Mouse (Mus musculus): ENCODE measurements around the gene Bet1. TPM values are rescaled to one million over a fixed set of nuclear protein-coding genes. Genes with fewer than 3 reads are reported as not detected.

Gene Bet1
- polyA plus RNA-seq (2015; fragmentation: Illumina TruSeq; extraction: RNeasy Lipid Tissue Mini Kit (QIAGEN cat#74804); ENCODE audit: insufficient read depth, low replicate concordance), result 51.1 TPM

DNA sequence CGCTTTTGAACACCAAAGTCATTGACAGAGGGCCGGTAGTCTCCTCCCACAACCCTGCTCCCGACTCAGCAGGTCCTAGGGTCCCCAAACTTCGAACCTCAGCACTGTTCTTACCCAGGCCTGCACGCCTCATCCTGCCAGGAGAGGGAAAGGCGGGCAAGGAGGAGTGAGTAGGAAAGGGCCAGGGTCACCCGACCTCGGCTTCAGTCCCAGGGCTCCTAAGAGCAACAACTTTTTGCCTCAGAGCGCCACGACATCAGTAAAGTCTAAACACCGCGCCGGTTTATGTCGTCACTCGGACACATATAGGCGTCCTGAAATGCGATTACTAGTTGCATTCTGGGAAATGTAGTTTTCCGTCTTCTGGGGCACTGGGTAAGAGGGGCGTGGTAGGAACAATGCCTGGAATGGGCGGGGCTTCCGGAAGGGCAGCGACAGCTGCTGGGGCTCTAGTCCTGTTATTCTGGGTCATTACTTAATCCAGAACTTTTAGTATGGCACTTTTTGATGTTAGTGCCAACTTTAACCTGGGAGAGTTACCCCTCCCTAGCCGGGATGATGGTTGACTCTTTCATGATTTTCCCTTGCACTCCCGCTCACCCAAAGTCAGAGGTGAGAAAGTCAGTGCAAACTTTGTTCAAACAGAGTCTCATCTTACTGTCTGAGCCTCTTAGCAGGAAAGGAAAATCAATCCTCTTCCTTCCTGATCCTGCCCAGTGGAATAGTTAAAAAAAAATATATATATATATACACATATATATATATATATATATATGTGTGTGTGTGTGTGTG is at the start of gene Bet1:
Bet1 (minus strand) TSS at position 310 of the 792 bp plus-strand sequence.

Other genes starting within 250 kb of the Bet1 start
- gene Tfpi2, start 98.1 kb downstream of the Bet1 start, polyA plus RNA-seq (2015; fragmentation: Illumina TruSeq; extraction: RNeasy Lipid Tissue Mini Kit (QIAGEN cat#74804); ENCODE audit: insufficient read depth, low replicate concordance), result 2.0 TPM
- not detected for gene Gngt1, start 93.2 kb downstream of the Bet1 start, polyA plus RNA-seq (2015; fragmentation: Illumina TruSeq; extraction: RNeasy Lipid Tissue Mini Kit (QIAGEN cat#74804); ENCODE audit: insufficient read depth, low replicate concordance)
- gene Gng11, start 83.1 kb downstream of the Bet1 start, polyA plus RNA-seq (2015; fragmentation: Illumina TruSeq; extraction: RNeasy Lipid Tissue Mini Kit (QIAGEN cat#74804); ENCODE audit: insufficient read depth, low replicate concordance), result 72.2 TPM

Measured in spleen, adult 10 weeks (tissue).